In genomic region chr1:135488879-135489278, GRCm38 (mm10) we compare ENCODE assay signal across 28 mouse cellular contexts. TPM values are rescaled to one million over a fixed set of nuclear protein-coding genes. Genes with fewer than 3 reads are reported as not detected.
DNase-seq lines count a peak whose midpoint lies in the region; ATAC-seq and TF ChIP-seq lines count a peak whose summit lies in the region.
"Had no signal": no experiment of that assay in that cellular context is flagged by ENCODE, and none has a peak within 500 bp of the region (broad histone marks: within the 10 kb centered on the region; RNA-seq: fewer than 3 reads in every experiment).

No protein-coding gene starts in this region.

- H3K36me3 ChIP-seq in forebrain, embryonic 10.5 days (replicated peaks), result peaks cover 39% of the 10 kb centered on the region
- peaks cover 3% of the 10 kb centered on the region; the same call in 1 of the 2 replicates for H3K36me3 ChIP-seq in forebrain, embryonic 12.5 days (replicated peaks)
- H3K36me3 ChIP-seq in embryonic facial prominence, embryonic 12.5 days, result 0 out of 2 replicates have a peak, but pooled peaks cover 3% of the 10 kb centered on the region
- 0 out of 2 replicates have a peak, but pooled peaks cover 1% of the 10 kb centered on the region for H3K36me3 ChIP-seq in liver, embryonic 12.5 days
- H3K36me3 ChIP-seq: midbrain, embryonic 13.5 days; neural tube, embryonic 12.5 days; stomach, embryonic 15.5 days had no signal

- WGBS in forebrain, embryonic 10.5 days, result 35% methylated on average over 9 of the region's 9 CpGs
- WGBS in forebrain, embryonic 12.5 days, result 36% methylated on average over 9 of the region's 9 CpGs
- WGBS in embryonic facial prominence, embryonic 12.5 days, result 5% methylated on average over 9 of the region's 9 CpGs
- WGBS in liver, embryonic 12.5 days (ENCODE audit: insufficient replicate concordance), result 66% methylated on average over 9 of the region's 9 CpGs

- no peak for TF ChIP-seq CTCF in brain, embryonic 14.5 days (IDR thresholded peaks at IDR 0.05; ENCODE audit: borderline replicate concordance, extremely low read depth, insufficient read depth, insufficient read length)

- H3K9ac ChIP-seq in forebrain, embryonic 12.5 days, result no peak overlapping the region
- H3K9ac ChIP-seq in embryonic facial prominence, embryonic 12.5 days, result no peak overlapping the region
- no peak overlapping the region for H3K9ac ChIP-seq in liver, embryonic 12.5 days
- H3K9ac ChIP-seq: heart, embryonic 15.5 days; kidney, embryonic 15.5 days; midbrain, embryonic 13.5 days; neural tube, embryonic 12.5 days; stomach, embryonic 15.5 days had no signal

- no peaks in the 10 kb centered on the region for H3K27me3 ChIP-seq in forebrain, embryonic 10.5 days (ENCODE audit: poor library complexity, severe bottlenecking)
- no peaks in the 10 kb centered on the region for H3K27me3 ChIP-seq in forebrain, embryonic 12.5 days
- H3K27me3 ChIP-seq in embryonic facial prominence, embryonic 12.5 days, result no peaks in the 10 kb centered on the region
- no peaks in the 10 kb centered on the region for H3K27me3 ChIP-seq in liver, embryonic 12.5 days (replicated peaks)
- H3K27me3 ChIP-seq: heart, embryonic 15.5 days; kidney, embryonic 15.5 days; midbrain, embryonic 13.5 days; neural tube, embryonic 12.5 days; stomach, embryonic 15.5 days had no signal

- TF ChIP-seq POLR2A in brain, embryonic 14.5 days (IDR thresholded peaks at IDR 0.05; ENCODE audit: borderline replicate concordance, extremely low read depth, insufficient read depth, insufficient read length, poor library complexity, severe bottlenecking), result no peak

- peak overlapping the region; percentile 32 for H3K27ac ChIP-seq in forebrain, embryonic 10.5 days
- H3K27ac ChIP-seq in forebrain, embryonic 12.5 days, result no peak overlapping the region
- H3K27ac ChIP-seq in embryonic facial prominence, embryonic 12.5 days, result peak overlapping the region; percentile 69
- no peak overlapping the region for H3K27ac ChIP-seq in liver, embryonic 12.5 days
- H3K27ac ChIP-seq: heart, adult 2 months; heart, embryonic 15.5 days; hindbrain, postnatal 0 days; midbrain, embryonic 13.5 days; neural tube, embryonic 12.5 days; stomach, embryonic 15.5 days had no signal

- no peak for ATAC-seq in forebrain, embryonic 12.5 days (ENCODE audit: low FRiP score)
- ATAC-seq in embryonic facial prominence, embryonic 12.5 days (ENCODE audit: insufficient number of reproducible peaks, insufficient read depth, low FRiP score, low TSS enrichment), result no peak
- ATAC-seq in liver, embryonic 12.5 days, result no peak
- ATAC-seq: forebrain, embryonic 14.5 days; hindbrain, postnatal 0 days; intestine, postnatal 0 days; midbrain, embryonic 13.5 days had no signal

- peak; percentile 41 for DNase-seq in forebrain, embryonic 10.5 days (ENCODE audit: extremely low spot score, low spot score)
- peak; percentile 40 for DNase-seq in brain, embryonic 14.5 days (ENCODE audit: low read depth)
- peak; percentile 37 for DNase-seq in hindlimb bud, embryonic 11.5 days (ENCODE audit: extremely low spot score, low read depth, low spot score)
- DNase-seq in right cerebral cortex, postnatal 14 days, result no peak
- no peak for DNase-seq in spleen, postnatal 4 days (ENCODE audit: low spot score in 2 of 2)
- DNase-seq: adrenal gland, postnatal 14 days; cerebellum, adult 8-10 months; gastrocnemius, postnatal 36 days; heart, adult 2 months; heart, postnatal 36 days; kidney, postnatal 36 days; lung, adult 18-20 months; lung, postnatal 14 days; right cerebral cortex, postnatal 4 days; thymus, postnatal 25 days had no signal

- no peak overlapping the region for H3K4me3 ChIP-seq in forebrain, embryonic 10.5 days
- no peak overlapping the region for H3K4me3 ChIP-seq in forebrain, embryonic 12.5 days (replicated peaks)
- H3K4me3 ChIP-seq in embryonic facial prominence, embryonic 12.5 days, result no peak overlapping the region
- H3K4me3 ChIP-seq in liver, embryonic 12.5 days, result no peak overlapping the region
- H3K4me3 ChIP-seq: erythroblast, embryonic 14.5 days; heart, adult 2 months; heart, embryonic 15.5 days; kidney, embryonic 15.5 days; midbrain, embryonic 13.5 days; neural tube, embryonic 12.5 days; stomach, embryonic 15.5 days had no signal

- H3K4me2 ChIP-seq in forebrain, embryonic 12.5 days, result no peak overlapping the region
- 0 out of 2 replicates have a peak overlapping the region, but pooled peaks have one; percentile 19 for H3K4me2 ChIP-seq in embryonic facial prominence, embryonic 12.5 days (replicated peaks)
- H3K4me2 ChIP-seq in liver, embryonic 12.5 days, result no peak overlapping the region
- H3K4me2 ChIP-seq: heart, embryonic 15.5 days; kidney, embryonic 15.5 days; liver, embryonic 11.5 days; midbrain, embryonic 13.5 days; neural tube, embryonic 12.5 days; stomach, embryonic 15.5 days had no signal

- peaks cover 83% of the 10 kb centered on the region for H3K4me1 ChIP-seq in forebrain, embryonic 10.5 days
- H3K4me1 ChIP-seq in forebrain, embryonic 12.5 days, result peaks cover 17% of the 10 kb centered on the region
- H3K4me1 ChIP-seq in embryonic facial prominence, embryonic 12.5 days, result peaks cover 40% of the 10 kb centered on the region
- H3K4me1 ChIP-seq in liver, embryonic 12.5 days, result no peaks in the 10 kb centered on the region

- H3K9me3 ChIP-seq in forebrain, embryonic 10.5 days, result no peaks in the 10 kb centered on the region
- no peaks in the 10 kb centered on the region for H3K9me3 ChIP-seq in forebrain, embryonic 12.5 days
- no peaks in the 10 kb centered on the region for H3K9me3 ChIP-seq in embryonic facial prominence, embryonic 12.5 days
- no peaks in the 10 kb centered on the region for H3K9me3 ChIP-seq in liver, embryonic 12.5 days (replicated peaks)
- H3K9me3 ChIP-seq: heart, embryonic 15.5 days; kidney, embryonic 15.5 days; midbrain, embryonic 13.5 days; neural tube, embryonic 12.5 days; stomach, embryonic 15.5 days had no signal

RNA-seq across cellular contexts. Expression of gene Ipo9, which starts 58.6 kb away (rescaled TPM):
- 193 and 203 TPM in 2 replicates for polyA plus RNA-seq in forebrain, embryonic 10.5 days (2016; fragmentation: Nextera tagmentation; extraction: Ambion mirVana)
- polyA plus RNA-seq in forebrain, embryonic 12.5 days (2016; fragmentation: Nextera tagmentation; extraction: Ambion mirVana), result 198 and 214 TPM in 2 replicates
- 185 and 217 TPM in 2 replicates for polyA plus RNA-seq in brain, embryonic 14.5 days (2012; rRNA removed)
- 183 and 189 TPM in 2 replicates for polyA plus RNA-seq in embryonic facial prominence, embryonic 12.5 days (2016; fragmentation: Nextera tagmentation; extraction: Ambion mirVana)
- 50.4 and 53.6 TPM in 2 replicates for polyA plus RNA-seq in liver, embryonic 12.5 days (2016; fragmentation: Nextera tagmentation; extraction: Ambion mirVana)

Comparison
In these comparisons a context has a peak if more than half of its experiments do, and no peak if none do; other contexts are left out.
1. H3K27ac ChIP-seq: peak in forebrain, embryonic 10.5 days (single experiment) and embryonic facial prominence, embryonic 12.5 days (single experiment); none in forebrain, embryonic 12.5 days (single experiment) and liver, embryonic 12.5 days (single experiment).
2. DNase-seq: peak in forebrain, embryonic 10.5 days (single experiment), brain, embryonic 14.5 days (single experiment) and hindlimb bud, embryonic 11.5 days (single experiment); none in right cerebral cortex, postnatal 14 days (single experiment) and spleen, postnatal 4 days (0 of 2).